Mouse (Mus musculus) NIH3T3 (cell line): ENCODE measurements around the gene Fis1.

Experiments
- DNase-seq: peaks from one replicate; pipeline ENCODE4 v3.0.0-alpha.2; 2012; ENCODE audit warnings: low read depth

Fis1 gene

DNA sequence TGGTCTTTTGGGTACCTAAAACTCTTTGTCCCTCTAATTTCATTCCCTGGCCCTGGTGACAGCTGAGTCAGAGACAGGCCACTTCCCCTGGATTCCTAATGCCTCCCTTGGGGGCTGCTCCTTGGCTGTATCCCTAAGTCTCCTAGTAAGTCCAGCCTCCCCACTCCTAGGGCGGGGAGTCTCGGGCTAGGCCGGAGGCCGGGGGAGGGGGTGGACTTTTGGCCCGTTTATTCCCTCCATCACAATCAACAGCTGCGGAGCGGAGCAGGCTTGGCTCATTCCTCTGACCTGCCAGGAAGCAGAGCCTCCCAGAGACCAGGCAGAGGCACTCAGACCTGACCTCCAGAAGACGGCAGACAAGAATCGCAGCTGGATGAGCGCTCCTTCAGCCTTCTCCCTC lies 14.5 kb downstream of the Fis1 start:
- DNase-seq: no peak

DNA sequence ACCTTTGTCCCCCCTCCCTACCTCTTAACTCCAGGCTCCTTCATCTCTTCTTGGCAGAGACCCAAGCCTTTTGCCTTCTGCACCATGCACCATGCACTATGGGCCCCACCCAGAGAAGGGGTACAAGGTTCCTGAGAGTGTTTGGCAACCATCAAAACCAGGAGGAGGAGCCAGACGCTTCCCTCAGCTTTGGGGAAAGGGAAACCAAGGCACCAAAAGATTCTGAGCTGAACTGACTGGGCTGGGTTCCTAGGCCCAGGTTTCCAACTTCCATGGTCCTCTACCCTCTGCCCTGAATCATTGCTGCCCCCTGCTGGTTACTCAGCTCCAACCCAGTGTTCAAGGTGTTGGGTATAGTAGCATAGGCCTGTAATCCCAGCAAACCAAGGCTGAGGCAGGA lies 17.6 kb downstream of the Fis1 start:
- DNase-seq: peak; percentile 82

GRCm38 (mm10) chr5:136973670-136974069 lies 20.6 kb downstream of the Fis1 start:
- DNase-seq: no peak

GRCm38 (mm10) chr5:136977769-136978168 lies 24.7 kb downstream of the Fis1 start:
- no peak for DNase-seq

DNA sequence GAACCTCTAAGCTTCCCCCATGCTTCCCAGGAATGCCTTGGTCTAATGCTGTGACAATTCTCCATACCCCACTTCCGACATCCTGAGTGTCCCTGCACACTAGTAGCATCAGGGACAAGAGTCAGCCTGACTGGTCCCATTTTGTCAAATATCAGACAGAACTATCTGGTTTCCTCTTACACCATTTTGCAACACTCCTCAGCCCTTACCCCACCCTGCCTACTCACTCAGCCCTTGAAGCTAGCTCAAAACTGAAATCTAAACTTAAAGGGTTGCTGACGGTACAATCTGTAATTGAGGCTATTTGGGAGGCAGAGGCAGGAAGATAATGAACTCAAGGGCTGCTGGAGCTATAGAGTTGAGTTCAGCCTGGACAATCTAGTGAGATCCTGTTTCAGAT lies 26.7 kb downstream of the Fis1 start:
- DNase-seq: no peak

GRCm38 (mm10) chr5:136980974-136981373 lies 27.9 kb downstream of the Fis1 start:
- DNase-seq: peak; percentile 27

DNA sequence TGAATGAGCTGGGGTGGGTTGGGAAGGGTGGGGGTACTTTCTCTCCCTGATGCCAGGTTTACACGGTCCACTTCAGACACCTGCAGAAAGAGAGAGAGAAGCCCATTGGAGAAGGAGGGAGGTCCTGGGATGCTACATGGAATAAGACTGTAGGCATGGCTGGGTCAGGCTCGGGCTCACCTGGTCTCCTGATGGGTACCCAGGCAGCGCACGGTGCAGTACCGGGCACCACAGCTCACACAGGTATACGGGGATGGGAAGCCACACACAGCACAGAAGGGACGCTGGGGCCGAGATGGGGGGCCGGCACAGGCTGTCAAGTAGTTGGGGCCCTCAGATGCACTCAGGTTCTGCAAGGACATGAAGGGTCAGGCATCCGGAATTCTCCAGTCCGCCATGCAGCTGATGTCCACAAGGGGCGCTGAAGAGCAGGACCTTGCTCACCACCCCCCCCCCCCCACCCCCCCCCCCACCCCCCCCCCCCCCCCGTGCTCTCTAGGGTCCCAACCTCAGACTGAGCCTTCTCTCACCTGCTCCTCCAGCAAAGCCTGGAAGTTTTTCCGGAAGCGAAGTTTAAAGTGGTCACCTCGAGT lies 29.4 kb downstream of the Fis1 start:
- DNase-seq: peak; percentile 65

DNA sequence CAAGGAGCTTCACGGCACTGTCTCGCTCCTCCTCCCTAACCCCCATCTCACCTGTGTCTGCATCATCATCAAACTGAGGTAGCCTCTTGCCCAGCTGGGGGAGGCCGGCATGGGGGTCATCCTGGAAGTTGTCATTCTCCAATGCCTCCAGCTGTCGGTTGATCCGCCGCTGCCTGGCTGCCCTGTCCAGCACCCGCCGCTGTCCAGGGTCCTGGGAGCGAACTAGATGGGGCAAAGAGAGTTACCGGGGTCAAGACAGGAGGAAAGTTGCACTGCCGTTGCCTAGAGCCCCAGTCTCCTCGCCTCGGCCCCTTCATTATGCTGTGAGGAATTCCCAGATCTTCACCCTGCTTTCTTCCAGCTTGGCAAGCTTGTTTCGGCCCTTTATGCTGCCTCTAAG lies 31.8 kb downstream of the Fis1 start:
- peak; percentile 29 for DNase-seq

GRCm38 (mm10) chr5:136986695-136987137 lies 33.6 kb downstream of the Fis1 start, which contains the start of gene Plod3:
Plod3 (plus strand) TSS chr5:136987019.
- DNase-seq: peak; percentile 100

- DNase-seq: peak; percentile 87
Observed at GRCm38 (mm10) chr5:136987138-136987933, 34.3 kb downstream of the Fis1 start.

GRCm38 (mm10) chr5:136987934-136988271 lies 34.8 kb downstream of the Fis1 start, which contains the start of gene Znhit1:
Znhit1 (minus strand) TSS chr5:136988021.
- DNase-seq: no peak

GRCm38 (mm10) chr5:136988420-136988819 lies 35.3 kb downstream of the Fis1 start:
- peak; percentile 67 for DNase-seq

GRCm38 (mm10) chr5:136989801-136990200 lies 36.7 kb downstream of the Fis1 start:
- no peak for DNase-seq

DNA sequence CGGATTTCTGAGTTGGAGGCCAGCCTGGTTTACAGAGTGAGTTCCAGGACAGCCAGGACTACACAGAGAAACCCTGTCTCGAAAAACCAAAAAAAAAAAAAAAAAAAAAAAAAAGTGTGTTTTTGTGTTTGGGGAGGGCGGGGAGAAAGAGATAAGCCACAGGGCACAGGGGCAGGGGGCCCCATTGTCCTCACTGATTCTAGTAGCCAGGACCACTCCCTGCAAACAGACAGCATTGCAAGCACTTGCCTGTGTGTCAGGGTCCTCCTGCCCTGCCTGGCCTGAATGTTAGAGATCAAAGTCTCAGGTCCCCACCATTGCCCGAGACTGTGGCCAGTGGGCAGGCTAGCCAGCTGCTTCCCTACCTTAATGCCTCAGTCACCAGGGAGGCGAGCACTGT lies 46.4 kb downstream of the Fis1 start:
- no peak for DNase-seq

DNA sequence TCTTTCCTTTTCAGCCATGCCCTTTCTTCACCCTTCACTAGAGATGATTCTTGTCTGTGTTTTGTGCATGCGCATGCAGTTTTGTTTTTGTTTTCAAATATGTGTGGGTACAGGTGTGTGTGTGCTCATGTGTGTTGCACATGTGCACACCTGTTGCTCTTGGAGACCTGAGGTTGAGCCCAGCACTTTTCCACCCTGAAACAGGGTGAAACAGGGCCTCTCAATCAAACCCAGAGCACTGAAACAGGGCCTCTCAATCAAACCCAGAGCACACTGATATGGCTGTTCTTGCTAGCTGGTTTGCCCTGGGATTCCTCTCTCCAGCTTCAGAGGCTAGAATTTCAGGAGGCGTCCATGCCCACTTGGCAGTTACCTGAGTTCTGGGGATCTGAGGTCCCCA lies 47.5 kb downstream of the Fis1 start:
- no peak for DNase-seq

DNA sequence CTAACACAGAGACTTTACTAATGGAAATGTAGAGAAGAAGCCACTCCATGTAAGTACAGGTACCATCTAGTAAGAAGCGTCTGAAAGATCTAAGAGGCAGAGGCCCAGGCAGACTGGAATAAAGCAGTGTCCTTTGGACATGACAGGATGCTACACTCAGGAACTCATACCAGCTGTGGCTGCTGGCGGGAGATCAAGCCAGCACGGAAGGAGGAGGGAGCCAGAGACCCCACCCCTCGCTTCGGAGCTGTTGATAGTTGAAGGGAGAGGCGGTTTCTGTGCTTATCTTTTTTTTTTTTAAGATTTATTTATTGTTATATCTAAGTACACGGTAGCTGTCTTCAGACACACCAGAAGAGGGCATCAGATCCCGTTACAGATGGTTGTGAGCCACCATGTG lies 54.2 kb downstream of the Fis1 start:
- no peak for DNase-seq

- peak; percentile 83 for DNase-seq
Observed at GRCm38 (mm10) chr5:137009988-137010387, 56.9 kb downstream of the Fis1 start.

- peak; percentile 85 for DNase-seq
Observed at GRCm38 (mm10) chr5:137012401-137012950, 59.4 kb downstream of the Fis1 start.
